Mouse (Mus musculus) brain, embryonic 14.5 days (tissue): ENCODE results near the gene Negr1.

ENCODE experiments used
- CTCF ChIP-seq: fragments of 200-500 bp; IDR thresholded peaks from 2 replicates; pipeline ENCODE4 v1.5.1; 2012; ENCODE audit warnings: inconsistent platforms, mild to moderate bottlenecking, moderate library complexity, borderline replicate concordance; ENCODE audit not compliant: insufficient read depth, insufficient read length; ENCODE audit errors: extremely low read depth
- POLR2A ChIP-seq: fragments of 200-500 bp; IDR thresholded peaks from 2 replicates; pipeline ENCODE4 v1.6.1; 2012; ENCODE audit warnings: mild to moderate bottlenecking, inconsistent platforms, borderline replicate concordance; ENCODE audit not compliant: poor library complexity, insufficient read depth, insufficient read length, severe bottlenecking; ENCODE audit errors: extremely low read depth

DNA sequence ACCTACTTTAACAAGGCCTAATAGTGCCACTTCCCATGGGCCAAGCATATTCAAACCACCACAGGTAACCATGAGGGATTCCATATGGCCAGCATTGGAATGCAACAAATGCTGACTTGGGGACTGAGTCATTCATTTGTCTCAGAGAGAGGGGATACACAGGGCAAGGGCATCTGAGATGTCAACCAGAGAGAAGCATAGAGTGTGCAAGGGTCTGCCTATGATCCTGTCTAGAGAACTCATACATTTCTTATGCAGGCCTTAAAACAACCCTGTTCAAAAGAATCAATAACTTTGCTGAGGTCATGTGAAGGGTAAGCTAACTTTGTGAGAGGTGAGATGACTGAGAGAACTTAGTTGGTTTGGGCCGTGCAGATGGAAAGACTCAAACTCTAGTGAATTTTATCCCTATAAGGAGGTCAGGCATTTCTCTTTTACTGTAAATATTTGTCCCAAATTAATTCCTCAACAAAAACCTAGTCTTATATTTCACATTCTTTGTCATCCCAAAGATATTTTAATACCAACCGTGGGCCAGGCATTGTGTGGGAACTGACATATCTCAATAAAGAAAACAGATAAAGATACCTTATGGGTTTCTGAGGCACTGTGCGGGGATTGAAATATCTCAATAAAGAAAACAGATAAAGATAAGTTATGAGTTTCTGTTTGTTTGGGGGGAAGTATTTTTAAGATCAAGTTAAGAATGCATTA is 543.4 kb downstream of the Negr1 start:
- no peak for TF ChIP-seq CTCF
- TF ChIP-seq POLR2A = no peak
